Mouse (Mus musculus): Measurements from ENCODE around the gene Polrmt.
"Not testable (repeated sequence)": the region's sequence is repeated elsewhere in the genome, so short reads cannot be mapped to it uniquely, and the experiment has no call there.

Gene Polrmt

DNA sequence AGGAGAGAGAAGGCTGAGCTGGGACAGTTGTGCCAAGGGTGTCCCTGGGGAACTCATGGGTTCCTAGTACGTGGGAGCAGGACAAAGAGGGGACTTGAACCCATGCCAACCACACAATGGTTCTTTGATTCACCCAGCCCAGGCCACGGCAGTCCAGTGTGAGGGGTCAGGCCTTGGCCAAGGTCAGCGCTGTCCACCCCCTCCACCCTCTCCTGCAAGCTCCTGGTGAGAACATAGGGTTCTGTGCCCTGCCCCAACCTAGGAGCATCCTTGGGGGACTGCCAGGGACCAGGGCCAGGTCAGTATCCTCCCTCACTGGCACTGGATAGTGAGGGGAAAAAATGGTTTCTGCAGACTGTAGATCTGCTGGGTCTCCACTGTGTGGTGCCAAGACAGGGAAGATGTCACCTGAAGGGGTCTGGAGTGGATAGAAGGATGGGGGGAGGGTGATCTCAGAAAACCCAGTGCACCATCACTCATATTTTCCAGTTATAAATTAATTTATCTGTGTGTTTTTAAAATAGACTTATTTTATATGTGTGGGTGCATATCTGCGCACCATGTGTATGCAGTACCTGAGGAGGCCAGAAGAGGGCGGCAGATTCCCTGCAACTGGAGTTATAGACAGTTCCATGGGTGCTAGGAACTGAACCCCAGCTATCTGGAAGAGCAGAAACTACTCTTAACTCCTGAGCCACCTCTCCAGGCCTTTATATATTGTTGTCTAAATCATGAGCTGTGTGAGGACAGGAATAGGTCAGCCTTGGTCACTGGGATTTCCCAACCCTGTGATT is 28.3 kb upstream of the Polrmt start:
- in situ Hi-C loops (cut with MboI, MseI), result no loop called here

- in situ Hi-C loops (cut with MboI, MseI), result no loop called here
Measured at GRCm38 (mm10) chr10:79773208-79773607, 26.8 kb upstream of the Polrmt start.

- in situ Hi-C loops (cut with MboI, MseI), result no loop called here
Measured at GRCm38 (mm10) chr10:79772320-79772719, 25.9 kb upstream of the Polrmt start.

DNA sequence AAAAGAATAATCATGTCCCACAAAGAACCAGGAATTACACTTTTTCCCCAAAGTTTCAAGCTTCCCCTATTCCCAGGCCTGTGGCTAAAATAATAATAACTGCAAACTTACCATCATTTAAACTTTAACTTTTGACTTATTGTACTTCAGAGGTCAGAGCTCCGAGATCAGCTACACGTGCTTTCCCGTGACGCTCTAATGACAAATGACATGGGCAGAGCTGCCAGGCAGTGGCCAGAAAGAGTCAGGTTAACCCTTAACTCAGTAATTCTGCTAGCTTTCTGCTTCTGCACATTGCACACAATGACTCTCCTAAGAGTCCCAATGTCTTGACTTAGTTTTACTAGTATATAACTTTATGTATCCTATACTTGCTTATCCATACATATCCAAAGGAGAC is 22.9 kb upstream of the Polrmt start:
- in situ Hi-C loops (cut with MboI, MseI), result no loop called here

GRCm38 (mm10) chr10:79768400-79768799 is 22.0 kb upstream of the Polrmt start:
- in situ Hi-C loops (cut with MboI, MseI), result no loop called here

DNA sequence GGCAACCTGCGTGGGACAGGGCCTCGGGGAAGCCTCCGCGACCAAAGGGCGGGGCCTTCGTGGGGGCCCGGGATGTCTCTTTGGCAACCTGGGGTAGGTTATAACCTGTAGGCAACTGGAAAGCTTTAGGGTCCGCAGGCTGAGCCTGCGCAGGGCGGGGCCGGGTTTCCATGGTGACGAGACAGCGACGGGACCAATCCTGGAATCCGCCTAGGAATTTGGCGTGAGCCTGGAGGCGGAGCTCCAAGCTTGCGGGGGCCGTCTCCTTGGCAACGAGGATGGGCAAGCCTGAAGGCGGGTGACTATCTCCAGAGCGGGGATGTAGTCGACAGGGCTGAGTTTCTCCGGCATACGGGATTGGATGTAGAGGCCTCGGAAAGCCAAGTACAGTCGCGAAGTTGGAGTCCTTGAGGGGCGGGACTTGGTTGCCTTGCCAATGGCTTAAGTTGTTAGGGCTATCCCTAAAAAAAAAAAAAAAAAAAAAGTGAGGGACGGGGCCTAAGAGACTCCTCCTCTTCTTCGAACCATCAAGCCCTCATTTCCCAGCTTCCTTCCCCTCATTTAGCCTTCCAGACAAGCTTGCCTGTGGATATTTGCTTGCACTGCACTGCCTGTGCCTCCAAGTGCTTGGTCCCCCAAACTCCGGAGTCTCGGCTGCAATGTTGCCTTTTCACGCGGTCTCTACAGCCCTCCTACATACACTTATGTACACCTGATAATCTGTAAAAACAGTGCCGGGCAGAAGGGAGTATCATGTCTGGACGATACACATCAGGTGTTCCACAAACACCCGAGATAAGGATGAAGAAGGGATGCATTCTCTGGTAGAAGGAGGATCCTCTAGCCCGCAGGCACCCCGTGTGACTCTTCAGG is 21.2 kb upstream of the Polrmt start:
- in situ Hi-C loops (cut with MboI, MseI), result no loop called here

- in situ Hi-C loops (cut with MboI, MseI), result no loop called here
Measured at GRCm38 (mm10) chr10:79766508-79767325, 20.3 kb upstream of the Polrmt start, which contains the start of gene Rnf126. Gene Rnf126, minus strand, starts transcription at chr10:79766952.

DNA sequence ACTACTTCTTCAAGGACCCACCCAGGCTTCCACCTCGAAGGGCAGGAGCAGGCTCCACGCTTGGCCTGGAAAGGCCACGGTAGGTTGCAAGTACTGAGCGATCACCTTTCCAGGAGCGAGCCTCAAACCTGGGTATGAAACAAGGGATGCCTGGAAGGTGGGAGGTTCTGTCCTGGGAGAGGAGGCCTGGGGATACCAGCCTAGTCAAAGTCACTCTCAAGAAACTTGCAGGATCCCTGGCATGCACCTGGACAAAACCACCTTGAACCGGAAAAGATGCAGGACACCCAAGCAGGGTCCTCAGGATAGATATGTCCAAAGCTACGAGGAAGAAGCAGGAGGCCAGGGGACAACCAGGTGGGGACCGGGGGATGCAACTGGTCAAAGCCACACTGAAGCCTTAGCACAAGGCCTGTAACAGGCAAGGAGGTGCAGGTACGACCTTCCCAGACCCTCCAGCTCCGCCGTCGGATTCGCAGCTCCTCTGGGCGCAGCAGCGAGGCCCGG is 19.7 kb upstream of the Polrmt start:
- in situ Hi-C loops (cut with MboI, MseI), result no loop called here

- in situ Hi-C loops (cut with MboI, MseI), result no loop called here
Measured at GRCm38 (mm10) chr10:79765228-79765745, 18.9 kb upstream of the Polrmt start.

- in situ Hi-C loops (cut with MboI, MseI), result no loop called here
Measured at GRCm38 (mm10) chr10:79764234-79764633, 17.9 kb upstream of the Polrmt start.

DNA sequence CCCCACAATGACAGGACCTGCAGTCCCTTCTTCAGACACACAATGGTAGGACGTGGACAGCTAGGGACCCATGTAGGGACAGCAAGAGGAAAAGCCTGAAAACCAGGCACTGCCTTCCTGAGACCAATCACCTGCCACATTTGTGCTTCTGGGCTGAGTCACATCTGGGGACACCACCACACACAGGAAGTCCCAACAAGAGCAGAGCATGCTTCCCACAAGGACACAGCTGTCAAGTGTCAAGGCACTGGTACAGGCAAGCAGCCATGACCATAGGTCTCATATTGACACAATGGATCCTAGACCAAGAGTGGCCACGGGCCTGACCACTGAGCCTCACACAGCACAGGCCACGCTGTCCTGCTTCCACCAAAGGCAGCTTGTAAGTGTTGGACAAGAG is 16.5 kb upstream of the Polrmt start:
- in situ Hi-C loops (cut with MboI, MseI), result no loop called here

DNA sequence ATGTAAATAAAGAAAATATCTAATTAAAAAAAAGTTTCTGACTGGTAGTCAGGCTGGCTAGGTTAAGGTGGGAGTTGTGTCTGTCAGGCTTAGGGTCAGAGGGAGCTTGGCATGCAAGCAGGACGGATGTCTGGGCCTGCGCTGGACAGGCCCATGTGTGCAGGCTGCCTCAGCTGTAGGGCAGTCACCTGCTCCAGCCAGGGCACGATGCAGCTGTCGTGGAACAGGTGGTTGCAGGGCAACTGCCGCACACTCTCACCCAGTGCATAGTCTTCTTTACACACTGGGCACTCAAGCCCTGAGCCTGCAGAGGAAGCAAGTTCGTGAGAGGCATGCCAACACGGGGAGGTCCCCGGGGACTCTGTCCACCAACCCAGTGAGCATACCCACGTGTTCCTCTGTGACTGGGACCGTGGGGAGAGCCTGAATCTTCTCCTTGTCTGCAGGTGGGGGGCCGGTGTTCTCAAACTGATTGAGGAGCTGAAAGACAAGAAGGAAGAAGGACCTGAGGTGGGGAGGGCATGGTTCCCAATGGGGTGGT is 14.3 kb upstream of the Polrmt start:
- in situ Hi-C loops (cut with MboI, MseI), result no loop called here

- in situ Hi-C loops (cut with MboI, MseI), result not testable (repeated sequence)
Measured at GRCm38 (mm10) chr10:79759675-79760074, 13.3 kb upstream of the Polrmt start.

- in situ Hi-C loops (cut with MboI, MseI), result no loop called here
Measured at GRCm38 (mm10) chr10:79756660-79757059, 10.3 kb upstream of the Polrmt start.

DNA sequence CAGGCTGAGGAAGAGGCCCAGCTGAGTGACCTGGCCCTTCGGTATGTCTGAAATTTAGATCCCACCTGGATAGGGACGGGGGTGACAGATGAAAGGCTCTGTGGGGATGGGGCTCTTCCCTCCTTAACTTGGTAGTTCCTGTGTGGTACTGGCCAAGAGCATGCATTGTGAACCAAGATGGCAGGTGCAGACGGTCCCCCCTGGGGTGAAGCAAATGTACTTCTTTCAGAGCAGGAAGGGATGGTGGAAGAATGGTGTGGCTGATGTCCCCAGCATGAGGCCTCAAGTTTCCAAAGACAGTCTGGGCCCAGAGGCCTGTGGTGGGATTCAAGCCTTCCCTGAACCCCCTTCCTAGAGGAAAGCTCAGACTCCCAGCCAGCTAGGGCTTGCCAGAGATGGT is 9.5 kb upstream of the Polrmt start:
- in situ Hi-C loops (cut with MboI, MseI), result no loop called here

DNA sequence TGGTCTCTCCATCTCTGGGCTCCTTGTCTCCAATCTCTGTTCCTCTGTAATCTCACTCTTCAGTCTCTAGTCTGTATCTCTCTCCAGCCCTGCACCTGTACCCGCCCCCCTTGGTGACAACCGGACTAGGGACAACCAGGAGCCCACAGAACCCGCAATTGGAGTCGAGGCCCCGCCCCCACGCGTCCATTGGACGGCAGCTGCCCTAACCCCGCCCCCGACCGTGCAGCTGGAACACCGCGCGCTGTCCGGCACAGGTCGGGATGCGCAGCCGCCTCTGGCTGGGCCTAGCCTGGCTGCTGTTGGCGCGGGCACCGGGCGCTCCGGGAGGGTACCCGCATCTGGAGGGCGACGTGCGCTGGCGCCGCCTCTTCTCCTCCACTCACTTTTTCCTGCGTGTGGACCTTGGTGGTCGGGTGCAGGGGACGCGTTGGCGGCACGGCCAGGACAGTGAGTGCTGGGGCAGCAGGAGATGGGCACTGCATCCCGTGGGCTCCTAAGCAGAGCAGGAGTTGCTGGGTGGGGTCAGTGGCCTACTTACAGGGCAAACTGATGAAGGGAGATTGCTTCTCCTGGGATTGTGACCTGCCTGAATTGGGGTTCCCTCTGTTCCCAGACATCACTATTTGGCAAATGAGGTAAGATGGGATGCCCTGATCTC is 8.6 kb upstream of the Polrmt start, which contains the start of gene Fgf22:
Fgf22 (plus strand) TSS at position 221 of the 661 bp plus-strand sequence.
- in situ Hi-C loops (cut with MboI, MseI), result no loop called here

- in situ Hi-C loops (cut with MboI, MseI), result no loop called here
Measured at GRCm38 (mm10) chr10:79748496-79748895, 2.1 kb upstream of the Polrmt start.

DNA sequence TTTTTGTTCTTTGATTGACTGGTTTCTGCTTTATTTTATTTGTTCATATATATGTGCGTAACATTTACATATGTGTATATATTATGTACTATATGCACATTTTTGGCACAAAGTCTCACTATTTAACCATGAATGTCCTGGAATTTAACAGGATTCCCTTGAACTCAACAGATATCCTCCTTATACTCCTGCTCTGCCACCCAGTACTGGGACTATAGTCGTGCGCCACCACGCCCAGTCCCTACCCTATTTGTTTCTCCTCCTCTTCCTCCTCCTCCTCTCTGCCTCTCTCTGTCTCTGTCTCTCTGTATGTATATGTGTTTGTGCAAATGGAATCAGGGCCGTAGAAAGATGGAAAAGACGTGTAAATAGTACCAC is 382 bp upstream of the Polrmt start:
- in situ Hi-C loops (cut with MboI, MseI), result no loop called here

DNA sequence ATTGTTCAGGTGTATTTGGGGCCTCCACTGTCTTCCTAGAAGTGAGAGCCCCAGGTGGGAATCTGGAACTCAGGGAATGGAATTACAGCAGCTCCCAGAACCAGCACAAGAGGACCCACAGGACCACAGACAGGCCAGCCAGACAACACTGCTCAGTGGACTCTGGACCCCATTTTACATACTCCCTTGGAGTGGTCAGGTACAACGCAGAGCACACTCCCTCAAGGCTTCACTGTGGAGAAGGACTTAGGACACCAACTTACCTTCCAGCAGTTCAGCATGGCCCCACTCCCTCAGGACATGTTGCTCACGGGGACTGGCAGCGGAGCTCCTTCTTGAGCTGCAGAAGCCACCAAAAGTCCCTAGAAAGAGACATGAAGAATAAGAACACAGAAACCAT is 970 bp downstream of the Polrmt start:
- in situ Hi-C loops (cut with MboI, MseI), result no loop called here

- in situ Hi-C loops (cut with MboI, MseI), result no loop called here
Measured at GRCm38 (mm10) chr10:79743650-79744365, 2.6 kb downstream of the Polrmt start.

All from T-helper 2 cell (primary cell).